Mouse (Mus musculus) cortical plate, adult 2 months (tissue): ENCODE measurements around the gene Lrrn4.

Experiments
- CTCF ChIP-seq: fragments of 200-500 bp; IDR thresholded peaks from 2 replicates; pipeline ENCODE4 v1.5.1; 2011; ENCODE audit warnings: mild to moderate bottlenecking, control low read depth, low read length; ENCODE audit not compliant: insufficient read depth; ENCODE audit errors: extremely low read depth
- POLR2A ChIP-seq: fragments of 200-500 bp; IDR thresholded peaks from 2 replicates; pipeline ENCODE4 v1.6.1; 2011; ENCODE audit warnings: mild to moderate bottlenecking, low read length, control low read depth; ENCODE audit not compliant: insufficient read depth; ENCODE audit errors: extremely low read depth

DNA sequence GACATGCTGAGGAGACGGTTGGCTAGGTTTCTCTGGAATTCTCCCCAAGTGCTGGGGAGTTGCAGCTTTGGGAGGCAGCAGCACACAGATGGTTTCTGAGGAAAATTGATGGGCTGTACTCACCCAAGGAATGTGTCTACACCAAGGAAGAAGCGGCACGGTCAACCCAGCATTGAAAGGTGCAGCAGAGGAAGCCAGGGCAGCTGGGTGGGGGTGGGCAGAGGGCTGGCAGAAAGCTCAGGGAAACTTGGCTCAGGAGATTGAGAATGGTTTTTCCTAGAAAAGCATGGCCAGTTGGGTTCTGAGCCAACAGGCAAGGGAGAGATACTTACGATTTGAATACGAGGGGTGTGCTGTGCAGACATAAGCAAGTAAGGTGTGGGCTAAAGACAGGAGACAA, 13.1 kb upstream of the Lrrn4 start:
- TF ChIP-seq CTCF (no peak), POLR2A (no peak)
